Comparison of ENCODE assay signal across 22 mouse cellular contexts in the genomic region with DNA sequence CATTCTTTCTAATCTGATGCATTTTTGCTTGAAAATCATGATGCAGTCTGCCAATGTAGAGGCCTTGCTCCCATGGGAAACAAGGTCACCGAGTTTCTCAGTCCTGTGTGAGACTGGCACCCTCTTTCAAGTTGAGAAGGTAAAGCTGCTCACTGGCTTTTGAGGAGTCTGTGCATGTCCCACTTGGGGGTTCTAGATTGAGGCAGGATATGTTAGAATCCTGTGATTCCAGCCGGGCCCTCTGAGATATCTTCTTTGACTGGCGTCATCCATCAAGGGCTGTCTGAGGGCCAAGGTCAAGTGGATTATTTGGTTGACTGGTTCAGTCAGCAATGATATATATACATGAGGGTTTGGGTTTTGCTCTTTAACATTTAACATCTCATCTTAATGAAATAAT. TPM values are rescaled to one million over a fixed set of nuclear protein-coding genes. Genes with fewer than 3 reads are reported as not detected.
"Had no signal": no experiment of that assay in that cellular context is flagged by ENCODE, and none has a peak within 500 bp of the region (broad histone marks: within the 10 kb centered on the region; RNA-seq: fewer than 3 reads in every experiment).

No protein-coding gene starts in this region.

- H3K27ac ChIP-seq: heart, adult 2 months; hindbrain, embryonic 13.5 days; hindbrain, embryonic 15.5 days; hindbrain, postnatal 0 days; intestine, embryonic 15.5 days; kidney, embryonic 15.5 days; kidney, postnatal 0 days; limb, embryonic 13.5 days; limb, embryonic 15.5 days; liver, embryonic 12.5 days; liver, embryonic 14.5 days had no signal

- H3K4me2 ChIP-seq: heart, embryonic 12.5 days; hindbrain, embryonic 13.5 days; hindbrain, embryonic 15.5 days; intestine, embryonic 15.5 days; kidney, embryonic 15.5 days; limb, embryonic 13.5 days; limb, embryonic 15.5 days; liver, embryonic 12.5 days had no signal

- H3K4me3 ChIP-seq: heart, adult 2 months; heart, embryonic 12.5 days; hindbrain, embryonic 13.5 days; hindbrain, embryonic 15.5 days; intestine, embryonic 15.5 days; kidney, embryonic 15.5 days; limb, embryonic 13.5 days; limb, embryonic 15.5 days; liver, embryonic 12.5 days had no signal

- H3K4me1 ChIP-seq: heart, embryonic 12.5 days; hindbrain, embryonic 15.5 days; intestine, embryonic 15.5 days; kidney, embryonic 15.5 days; limb, embryonic 13.5 days; limb, embryonic 15.5 days; liver, embryonic 12.5 days had no signal

- DNase-seq: gastrocnemius, postnatal 14 days; gastrocnemius, postnatal 36 days; heart, adult 2 months; heart, postnatal 10 days; kidney, adult 11 months; kidney, adult 2 months; kidney, adult 9 months; kidney, postnatal 14 days; kidney, postnatal 36 days; layer of hippocampus, postnatal 36 days; left cerebral cortex, postnatal 4 days had no signal

- H3K9ac ChIP-seq: heart, embryonic 12.5 days; hindbrain, embryonic 13.5 days; hindbrain, embryonic 15.5 days; intestine, embryonic 15.5 days; kidney, embryonic 15.5 days; limb, embryonic 13.5 days; limb, embryonic 15.5 days; liver, embryonic 12.5 days; liver, embryonic 14.5 days had no signal

- H3K27me3 ChIP-seq: heart, embryonic 12.5 days; hindbrain, embryonic 13.5 days; hindbrain, embryonic 15.5 days; intestine, embryonic 15.5 days; kidney, embryonic 15.5 days; limb, embryonic 13.5 days; limb, embryonic 15.5 days; liver, embryonic 12.5 days had no signal

- H3K36me3 ChIP-seq: hindbrain, embryonic 15.5 days; intestine, embryonic 15.5 days had no signal

- H3K9me3 ChIP-seq: heart, embryonic 12.5 days; hindbrain, embryonic 13.5 days; hindbrain, embryonic 15.5 days; intestine, embryonic 15.5 days; kidney, embryonic 15.5 days; limb, embryonic 13.5 days; limb, embryonic 15.5 days; liver, embryonic 12.5 days had no signal

- ATAC-seq: hindbrain, postnatal 0 days; intestine, embryonic 15.5 days; liver, embryonic 12.5 days had no signal

RNA-seq across cellular contexts. Expression of a gene that starts 40.1 kb away (rescaled TPM):
- polyA plus RNA-seq: hindbrain, embryonic 15.5 days had no signal
